Mouse (Mus musculus) midbrain, embryonic 13.5 days (tissue): ENCODE data around the gene Srsf7. TPM values are rescaled to one million over a fixed set of nuclear protein-coding genes. Genes with fewer than 3 reads are reported as not detected.
A peak's percentile ranks its signal among the peaks of the same experiment; 100 is the strongest.

Experiments used
- ATAC-seq: fragments of 200-750 bp; cut with Nextera tagmentation; 2 replicates; pipeline ENCODE4 v1.8.0; 2017; ENCODE audit warnings: mild to moderate bottlenecking, moderate TSS enrichment, moderate library complexity
- H3K27ac ChIP-seq: fragments of 300-500 bp; sonication (generic); 2 replicates; pipeline ENCODE4 v1.5.1; 2015; ENCODE audit warnings: inconsistent platforms, mild to moderate bottlenecking, moderate library complexity
- H3K27me3 ChIP-seq: fragments of 300-500 bp; sonication (generic); 2 replicates; pipeline ENCODE4 v1.6.1; 2015; ENCODE audit warnings: mild to moderate bottlenecking, inconsistent platforms
- H3K36me3 ChIP-seq: fragments of 300-500 bp; sonication (generic); 2 replicates; pipeline ENCODE4 v1.6.1; 2015; ENCODE audit warnings: mild to moderate bottlenecking, inconsistent platforms
- H3K4me1 ChIP-seq: fragments of 300-500 bp; sonication (generic); replicated peaks from 2 replicates; pipeline ENCODE4 v1.6.1; 2015; ENCODE audit warnings: inconsistent platforms
- H3K4me2 ChIP-seq: fragments of 300-500 bp; sonication (generic); replicated peaks from 2 replicates; pipeline ENCODE4 v1.6.1; 2015; ENCODE audit warnings: moderate library complexity, mild to moderate bottlenecking, inconsistent platforms
- H3K4me3 ChIP-seq: fragments of 300-500 bp; sonication (generic); replicated peaks from 2 replicates; pipeline ENCODE4 v1.5.1; 2015; ENCODE audit warnings: mild to moderate bottlenecking, inconsistent platforms
- H3K9ac ChIP-seq: fragments of 300-500 bp; sonication (generic); replicated peaks from 2 replicates; pipeline ENCODE4 v1.6.1; 2015; ENCODE audit warnings: mild to moderate bottlenecking, inconsistent platforms
- H3K9me3 ChIP-seq: fragments of 300-500 bp; sonication (generic); 2 replicates; pipeline ENCODE4 v1.6.1; 2016; ENCODE audit warnings: mild to moderate bottlenecking, inconsistent platforms
- WGBS: fragments of 180-500 bp; shearing (Covaris S2); methylation state at CpG from one replicate; pipeline ENCODE4 v1.1.7; 2015; 5-methylcytosine and 5-hydroxymethylcytosine counted together
- polyA plus RNA-seq: library from polyadenylated mRNA; unstranded; fragments of >200 nt; fragmentation: Nextera tagmentation; extraction: Ambion mirVana; gene quantifications from 2 replicates; pipeline ENCODE4 v1.2.1, GENCODE M21; 2015

The Srsf7 gene
- 565 and 592 TPM in 2 replicates for polyA plus RNA-seq

- under 1% methylated on average over 95 of the region's 95 CpGs for WGBS
- Histone ChIP-seq H3K36me3 (peaks cover 23% of the 10 kb centered on the region), H3K4me2 (peak within 1 kb of the TSS; percentile 86), H3K4me1 (peaks cover 29% of the 10 kb centered on the region), H3K4me3 (peak within 1 kb of the TSS; percentile 83), H3K9me3 (no peaks in the 10 kb centered on the region), H3K9ac (peak within 1 kb of the TSS; percentile 96), H3K27me3 (no peaks in the 10 kb centered on the region), H3K27ac (peak within 1 kb of the TSS; percentile 99)
- ATAC-seq, result peak; percentile 96
These were observed at the start of gene Srsf7, which contains the start of gene Ttc39d for GRCm38 (mm10) chr17:80206671-80207581. Srsf7 (minus strand) TSS chr17:80207307. Ttc39d (plus strand) TSS chr17:80207460.

GRCm38 (mm10) chr17:80255208-80255607 is 48.1 kb upstream of the Srsf7 start:
- H3K27me3 ChIP-seq, result no peaks in the 10 kb centered on the region
- WGBS, result 71% methylated on average over 13 of the region's 13 CpGs

DNA sequence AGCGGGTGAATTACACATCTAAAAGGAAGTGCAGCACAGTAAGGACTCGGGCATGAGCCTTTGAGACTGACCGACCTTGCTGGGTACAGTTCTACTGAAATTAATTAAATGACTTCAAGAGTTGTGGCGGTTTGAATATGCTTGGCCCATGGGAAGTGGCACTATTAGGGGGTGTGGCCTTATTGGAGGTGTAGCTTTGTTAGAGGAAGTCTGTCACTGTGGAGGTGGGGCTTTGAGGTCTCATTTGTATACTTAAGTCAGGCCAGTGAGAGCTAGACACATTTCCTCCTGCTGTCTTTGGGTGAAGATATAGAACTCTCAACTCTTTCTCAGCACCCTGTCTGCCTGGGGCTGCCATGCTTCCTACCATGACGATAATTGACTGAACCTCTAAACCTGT is 47.3 kb upstream of the Srsf7 start:
- no peak overlapping the region for H3K4me2 ChIP-seq
- H3K27ac ChIP-seq, result no peak overlapping the region
- H3K27me3 ChIP-seq, result no peaks in the 10 kb centered on the region
- H3K36me3 ChIP-seq, result peaks cover 98% of the 10 kb centered on the region
- no peak for ATAC-seq
- H3K9me3 ChIP-seq, result no peaks in the 10 kb centered on the region
- 96% methylated on average over 5 of the region's 5 CpGs for WGBS
- H3K4me3 ChIP-seq, result no peak overlapping the region
- no peak overlapping the region for H3K9ac ChIP-seq
- H3K4me1 ChIP-seq, result no peaks in the 10 kb centered on the region

More at GRCm38 (mm10) chr17:80255208-80255607, 48.1 kb upstream of the Srsf7 start:
- H3K9ac ChIP-seq, result no peak overlapping the region
- H3K9me3 ChIP-seq, result no peaks in the 10 kb centered on the region
- no peak overlapping the region for H3K4me2 ChIP-seq
- H3K36me3 ChIP-seq, result peaks cover 98% of the 10 kb centered on the region
- no peak overlapping the region for H3K27ac ChIP-seq
- no peaks in the 10 kb centered on the region for H3K4me1 ChIP-seq
- no peak overlapping the region for H3K4me3 ChIP-seq
- ATAC-seq, result no peak

DNA sequence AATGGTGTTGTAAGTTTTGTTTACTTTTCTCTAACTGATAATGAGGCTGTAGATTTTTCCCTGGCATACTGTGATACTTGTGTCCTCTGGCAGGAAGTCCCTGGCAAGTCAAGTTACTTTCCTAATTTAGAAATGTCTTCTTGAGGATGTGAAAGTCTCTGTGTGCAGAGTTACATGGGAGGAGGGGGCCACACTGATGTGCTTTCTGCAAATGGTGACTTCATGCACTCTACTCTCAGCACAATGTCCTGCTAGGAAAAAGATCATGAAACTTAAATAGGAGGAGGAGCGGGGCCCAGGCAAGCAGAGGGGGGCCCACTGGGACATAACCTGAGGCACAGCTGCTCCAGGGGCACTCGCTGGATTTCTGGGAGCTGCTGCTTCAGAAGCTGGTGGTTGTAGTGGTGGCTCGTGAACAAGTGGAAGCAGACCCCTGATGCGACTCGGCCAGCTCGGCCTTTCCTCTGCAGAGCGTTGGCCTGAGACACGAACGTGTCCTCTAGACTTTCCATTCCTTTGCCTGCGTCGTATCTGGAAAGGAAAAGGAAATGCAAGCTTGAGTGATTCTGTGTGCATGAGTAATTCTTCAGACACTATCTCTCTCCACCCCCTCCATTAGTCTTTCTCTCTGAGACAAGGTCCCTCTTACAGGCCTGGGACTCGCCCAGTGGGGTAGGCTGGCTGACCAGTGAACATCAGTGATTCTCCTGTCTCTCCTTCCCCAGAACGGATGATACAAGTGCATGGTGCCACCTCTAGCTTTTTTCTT is 45.8 kb upstream of the Srsf7 start:
- Histone ChIP-seq H3K27ac (no peak overlapping the region), H3K27me3 (no peaks in the 10 kb centered on the region), H3K4me2 (no peak overlapping the region), H3K4me1 (no peaks in the 10 kb centered on the region), H3K9ac (no peak overlapping the region), H3K36me3 (peaks cover 98% of the 10 kb centered on the region), H3K9me3 (no peaks in the 10 kb centered on the region), H3K4me3 (no peak overlapping the region)
- WGBS, result 75% methylated on average over 13 of the region's 13 CpGs
- ATAC-seq, result no peak

GRCm38 (mm10) chr17:80243116-80243515 is 36.0 kb upstream of the Srsf7 start:
- no peak overlapping the region for H3K4me3 ChIP-seq

DNA sequence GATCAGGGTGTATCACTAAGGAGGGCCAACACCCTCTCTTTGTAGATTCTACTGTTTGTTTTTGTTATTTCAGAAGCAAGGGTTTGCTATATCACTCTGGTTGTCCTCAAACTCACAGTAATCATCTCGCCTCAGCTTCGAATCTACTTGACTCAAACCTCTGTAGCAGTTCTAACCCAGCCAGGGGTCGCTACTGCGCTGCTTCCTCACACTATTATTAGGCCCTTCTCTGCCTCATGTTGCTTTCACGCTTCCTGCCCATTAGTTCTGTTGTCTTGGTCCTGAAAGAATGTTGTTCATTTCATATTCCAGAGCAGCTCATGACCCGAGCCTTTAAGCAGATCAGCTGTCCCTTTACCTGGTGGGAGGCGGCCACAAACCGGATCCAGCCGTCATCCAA is 34.5 kb upstream of the Srsf7 start:
- Histone ChIP-seq H3K4me2 (no peak overlapping the region), H3K36me3 (peaks cover 88% of the 10 kb centered on the region), H3K9me3 (no peaks in the 10 kb centered on the region), H3K27ac (no peak overlapping the region), H3K4me3 (no peak overlapping the region), H3K4me1 (no peaks in the 10 kb centered on the region), H3K27me3 (no peaks in the 10 kb centered on the region), H3K9ac (no peak overlapping the region)
- no peak for ATAC-seq
- WGBS, result 89% methylated on average over 9 of the region's 9 CpGs

More at GRCm38 (mm10) chr17:80243116-80243515, 36.0 kb upstream of the Srsf7 start:
- H3K9ac ChIP-seq, result no peak overlapping the region
- no peaks in the 10 kb centered on the region for H3K27me3 ChIP-seq
- no peak overlapping the region for H3K27ac ChIP-seq
- 76% methylated on average over 13 of the region's 13 CpGs for WGBS
- peaks cover 95% of the 10 kb centered on the region for H3K36me3 ChIP-seq
- H3K4me2 ChIP-seq, result no peak overlapping the region
- H3K9me3 ChIP-seq, result no peaks in the 10 kb centered on the region
- ATAC-seq, result no peak
- no peaks in the 10 kb centered on the region for H3K4me1 ChIP-seq

GRCm38 (mm10) chr17:80237475-80237874 is 30.4 kb upstream of the Srsf7 start:
- ATAC-seq, result no peak
- Histone ChIP-seq H3K27ac (no peak overlapping the region), H3K9me3 (no peaks in the 10 kb centered on the region), H3K4me1 (no peaks in the 10 kb centered on the region), H3K36me3 (peaks cover 62% of the 10 kb centered on the region), H3K9ac (no peak overlapping the region), H3K27me3 (no peaks in the 10 kb centered on the region), H3K4me2 (no peak overlapping the region), H3K4me3 (no peak overlapping the region)
- 91% methylated on average over 5 of the region's 5 CpGs for WGBS

GRCm38 (mm10) chr17:80236805-80237204 is 29.7 kb upstream of the Srsf7 start:
- H3K36me3 ChIP-seq, result peaks cover 55% of the 10 kb centered on the region
- H3K9me3 ChIP-seq, result no peaks in the 10 kb centered on the region
- no peak overlapping the region for H3K27ac ChIP-seq
- no peak overlapping the region for H3K4me3 ChIP-seq
- no peak overlapping the region for H3K9ac ChIP-seq
- ATAC-seq, result no peak
- WGBS, result 99% methylated on average over 3 of the region's 3 CpGs
- no peak overlapping the region for H3K4me2 ChIP-seq
- no peaks in the 10 kb centered on the region for H3K4me1 ChIP-seq
- no peaks in the 10 kb centered on the region for H3K27me3 ChIP-seq

GRCm38 (mm10) chr17:80235477-80235876 is 28.4 kb upstream of the Srsf7 start:
- Histone ChIP-seq H3K4me2 (no peak overlapping the region), H3K4me3 (no peak overlapping the region), H3K9me3 (no peaks in the 10 kb centered on the region), H3K9ac (no peak overlapping the region), H3K36me3 (peaks cover 45% of the 10 kb centered on the region), H3K27me3 (no peaks in the 10 kb centered on the region), H3K4me1 (no peaks in the 10 kb centered on the region), H3K27ac (no peak overlapping the region)
- ATAC-seq, result no peak
- WGBS, result 92% methylated on average over 3 of the region's 3 CpGs

DNA sequence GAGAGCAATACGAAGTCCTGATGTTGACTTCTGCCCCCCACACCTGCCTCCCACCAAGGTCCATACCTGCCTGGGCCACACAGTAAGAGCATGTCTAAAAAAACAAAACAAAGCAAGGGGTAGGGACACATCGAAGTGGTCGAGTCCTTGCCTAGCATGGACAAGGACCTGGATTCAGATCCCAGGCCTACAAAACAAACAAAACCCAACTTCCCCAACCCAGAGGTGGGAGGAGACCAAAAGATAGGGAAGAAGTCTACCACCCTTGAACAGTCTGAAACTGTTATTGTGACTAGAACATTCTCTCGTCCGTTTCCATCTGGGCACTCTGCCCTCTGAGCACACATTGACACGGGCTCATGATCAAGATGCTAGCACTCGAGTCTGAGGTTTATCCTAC is 27.3 kb upstream of the Srsf7 start:
- H3K4me1 ChIP-seq, result no peaks in the 10 kb centered on the region
- H3K4me2 ChIP-seq, result no peak overlapping the region
- H3K27ac ChIP-seq, result no peak overlapping the region
- no peak overlapping the region for H3K4me3 ChIP-seq
- H3K36me3 ChIP-seq, result peaks cover 34% of the 10 kb centered on the region
- H3K27me3 ChIP-seq, result no peaks in the 10 kb centered on the region
- H3K9me3 ChIP-seq, result no peaks in the 10 kb centered on the region
- ATAC-seq, result no peak
- WGBS, result 92% methylated on average over 7 of the region's 7 CpGs
- no peak overlapping the region for H3K9ac ChIP-seq

DNA sequence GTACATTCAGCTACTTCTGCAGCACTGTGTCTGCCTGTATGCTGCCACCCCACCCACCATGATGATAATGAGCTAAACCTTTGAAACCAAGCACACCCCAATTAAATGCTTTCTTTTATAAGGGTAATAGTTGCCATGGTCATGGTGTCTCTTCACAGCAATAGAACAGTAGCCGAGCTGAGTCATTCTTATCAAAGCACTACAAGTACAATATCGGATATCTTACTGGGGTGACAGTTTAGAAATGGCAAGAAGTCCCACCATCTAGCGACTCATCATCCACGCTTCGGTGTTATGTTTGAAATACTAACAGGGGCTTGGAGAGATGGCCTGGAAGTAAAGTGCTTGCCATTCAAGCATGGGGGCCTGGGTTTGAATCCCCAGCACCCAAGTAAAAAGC is 26.7 kb upstream of the Srsf7 start:
- 97% methylated on average over 5 of the region's 5 CpGs for WGBS

DNA sequence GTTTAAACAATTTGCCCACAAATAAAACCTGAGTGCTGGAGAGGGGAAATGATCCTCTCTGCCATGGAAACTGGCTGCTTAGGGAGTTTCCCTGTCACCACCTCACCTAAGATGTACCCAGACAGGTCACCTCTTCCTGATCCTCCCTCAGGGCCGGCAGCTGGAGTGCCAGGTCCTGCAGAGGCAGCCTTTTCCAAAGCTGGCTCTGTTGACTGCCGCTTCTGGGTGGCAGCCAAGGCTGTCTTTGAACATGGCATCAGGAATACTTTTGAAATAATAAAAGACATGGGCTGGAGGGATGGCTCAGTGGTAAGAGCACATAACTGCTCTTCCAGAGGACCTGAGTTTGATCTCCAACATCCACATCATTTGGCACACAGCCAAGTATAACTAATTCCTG is 22.3 kb upstream of the Srsf7 start:
- ATAC-seq, result no peak
- Histone ChIP-seq H3K36me3 (peaks cover 16% of the 10 kb centered on the region; the same call in 1 of the 2 replicates), H3K4me3 (no peak overlapping the region), H3K27ac (no peak overlapping the region), H3K4me2 (no peak overlapping the region), H3K9me3 (no peaks in the 10 kb centered on the region), H3K4me1 (peaks cover 5% of the 10 kb centered on the region), H3K9ac (no peak overlapping the region), H3K27me3 (no peaks in the 10 kb centered on the region)
- WGBS, result 94% methylated on average over 2 of the region's 2 CpGs

More for the DNA sequence above, 26.7 kb upstream of the Srsf7 start:
- Histone ChIP-seq H3K9ac (no peak overlapping the region), H3K9me3 (no peaks in the 10 kb centered on the region), H3K4me1 (no peaks in the 10 kb centered on the region), H3K27me3 (no peaks in the 10 kb centered on the region), H3K4me3 (no peak overlapping the region), H3K36me3 (peaks cover 29% of the 10 kb centered on the region), H3K27ac (no peak overlapping the region), H3K4me2 (no peak overlapping the region)
- ATAC-seq, result no peak
